Mouse (Mus musculus) frontal cortex, postnatal 10 days (tissue): ENCODE measurements around the gene Chmp5.
"Not testable (repeated sequence)": the region's sequence is repeated elsewhere in the genome, so short reads cannot be mapped to it uniquely, and the experiment has no call there.

ENCODE experiments used
- DNase-seq, 2 experiments: peaks; one replicate each; pipeline ENCODE4 v3.0.0; 2022; ENCODE audit warnings: low spot score in 2 of 2, mixed read lengths in 1 of 2

Chmp5 gene

GRCm38 (mm10) chr4:40948160-40948708, at the start of gene Chmp5, which contains the start of gene Bag1:
Chmp5 (plus strand) TSS chr4:40948407.
Bag1 (minus strand) TSS chr4:40948294.
- DNase-seq: peak; percentile 96 to 98

GRCm38 (mm10) chr4:40898476-40899044, 49.6 kb upstream of the Chmp5 start:
- DNase-seq: no peak

GRCm38 (mm10) chr4:40899264-40899663, 48.9 kb upstream of the Chmp5 start:
- DNase-seq: no peak

GRCm38 (mm10) chr4:40900071-40900470, 48.1 kb upstream of the Chmp5 start:
- DNase-seq: no peak

- DNase-seq: no peak
These were observed 47.6 kb upstream of the Chmp5 start for GRCm38 (mm10) chr4:40900612-40901011.

- DNase-seq: no peak
These were observed 41.9 kb upstream of the Chmp5 start for GRCm38 (mm10) chr4:40906298-40906697.

GRCm38 (mm10) chr4:40908261-40908969, 39.8 kb upstream of the Chmp5 start:
- no peak for DNase-seq

- no peak for DNase-seq
These were observed 33.8 kb upstream of the Chmp5 start for GRCm38 (mm10) chr4:40914287-40914867.

GRCm38 (mm10) chr4:40915947-40916346, 32.3 kb upstream of the Chmp5 start:
- DNase-seq: no peak

GRCm38 (mm10) chr4:40916592-40917155, 31.5 kb upstream of the Chmp5 start:
- DNase-seq: no peak

GRCm38 (mm10) chr4:40919785-40920184, 28.4 kb upstream of the Chmp5 start, which contains the start of gene Spink4:
Spink4 (plus strand) TSS chr4:40920052.
- DNase-seq: no peak

- DNase-seq: no peak
These were observed 27.6 kb upstream of the Chmp5 start for GRCm38 (mm10) chr4:40920576-40920975.

- no peak for DNase-seq
These were observed 26.9 kb upstream of the Chmp5 start for GRCm38 (mm10) chr4:40921288-40921687.

GRCm38 (mm10) chr4:40923087-40923651, 25.0 kb upstream of the Chmp5 start:
- DNase-seq: no peak

GRCm38 (mm10) chr4:40925568-40925967, 22.6 kb upstream of the Chmp5 start:
- DNase-seq: no peak

- no peak for DNase-seq
These were observed 19.2 kb upstream of the Chmp5 start for GRCm38 (mm10) chr4:40929046-40929445.

GRCm38 (mm10) chr4:40933694-40934093, 14.5 kb upstream of the Chmp5 start:
- no peak for DNase-seq

- DNase-seq: not testable (repeated sequence)
These were observed 13.8 kb upstream of the Chmp5 start for GRCm38 (mm10) chr4:40934369-40934768.

GRCm38 (mm10) chr4:40936175-40936839, 11.9 kb upstream of the Chmp5 start:
- DNase-seq: peak; percentile 48 to 72

- no peak for DNase-seq
These were observed 9.4 kb upstream of the Chmp5 start for GRCm38 (mm10) chr4:40938793-40939192.

GRCm38 (mm10) chr4:40943651-40944050, 4.6 kb upstream of the Chmp5 start:
- DNase-seq: no peak
